Comparison of ENCODE assay signal across 18 mouse cellular contexts in genomic region chr16:71123616-71124015, GRCm38 (mm10).
DNase-seq lines count a peak whose midpoint lies in the region; ATAC-seq and TF ChIP-seq lines count a peak whose summit lies in the region.
"Had no signal": no experiment of that assay in that cellular context is flagged by ENCODE, and none has a peak within 500 bp of the region (broad histone marks: within the 10 kb centered on the region; RNA-seq: fewer than 3 reads in every experiment).

No protein-coding gene starts in this region.

- H3K27me3 ChIP-seq in forebrain, embryonic 14.5 days (replicated peaks; ENCODE audit: control insufficient read depth, insufficient read depth, low read length) = no peaks in the 10 kb centered on the region
- no peaks in the 10 kb centered on the region for H3K27me3 ChIP-seq in forebrain, embryonic 11.5 days (ENCODE audit: control insufficient read depth, insufficient read depth, low read length)
- no peaks in the 10 kb centered on the region for H3K27me3 ChIP-seq in midbrain, postnatal 0 days (ENCODE audit: insufficient read depth, low read length)
- H3K27me3 ChIP-seq in midbrain, embryonic 16.5 days (ENCODE audit: control insufficient read depth, insufficient read depth, low read depth, low read length) = no peaks in the 10 kb centered on the region
- H3K27me3 ChIP-seq: CH12.LX; embryonic facial prominence, embryonic 13.5 days; forebrain, embryonic 15.5 days had no signal

- no peak overlapping the region for H3K4me2 ChIP-seq in forebrain, embryonic 14.5 days (ENCODE audit: low read length)
- no peak overlapping the region for H3K4me2 ChIP-seq in forebrain, embryonic 11.5 days (ENCODE audit: low read depth, low read length, severe bottlenecking)
- no peak overlapping the region for H3K4me2 ChIP-seq in midbrain, postnatal 0 days (ENCODE audit: low read depth, low read length, poor library complexity, severe bottlenecking)
- H3K4me2 ChIP-seq in midbrain, embryonic 16.5 days (ENCODE audit: low read length) = no peak overlapping the region
- H3K4me2 ChIP-seq: embryonic facial prominence, embryonic 13.5 days; forebrain, embryonic 15.5 days had no signal

- no peak for ATAC-seq in forebrain, embryonic 14.5 days
- ATAC-seq in forebrain, embryonic 11.5 days (replicated peaks; ENCODE audit: low FRiP score) = no peak
- ATAC-seq in midbrain, postnatal 0 days (ENCODE audit: low FRiP score) = no peak
- ATAC-seq in midbrain, embryonic 16.5 days = no peak
- ATAC-seq: forebrain, embryonic 15.5 days; hindbrain, embryonic 16.5 days had no signal

- H3K4me3 ChIP-seq in forebrain, embryonic 14.5 days (ENCODE audit: low read depth, low read length) = no peak overlapping the region
- no peak overlapping the region for H3K4me3 ChIP-seq in forebrain, embryonic 11.5 days (ENCODE audit: low read depth, low read length)
- no peak overlapping the region for H3K4me3 ChIP-seq in midbrain, postnatal 0 days (ENCODE audit: low read depth, low read length)
- no peak overlapping the region for H3K4me3 ChIP-seq in midbrain, embryonic 16.5 days (ENCODE audit: low read depth, low read length)
- H3K4me3 ChIP-seq: embryonic facial prominence, embryonic 13.5 days; forebrain, embryonic 15.5 days; heart, embryonic 10.5 days had no signal

- no peaks in the 10 kb centered on the region for H3K9me3 ChIP-seq in forebrain, embryonic 14.5 days (replicated peaks; ENCODE audit: control insufficient read depth, low read length)
- no peaks in the 10 kb centered on the region for H3K9me3 ChIP-seq in forebrain, embryonic 11.5 days (ENCODE audit: control insufficient read depth, low read length)
- no peaks in the 10 kb centered on the region for H3K9me3 ChIP-seq in midbrain, postnatal 0 days (ENCODE audit: low read length)
- H3K9me3 ChIP-seq in midbrain, embryonic 16.5 days (replicated peaks; ENCODE audit: control insufficient read depth, low read length, poor library complexity, severe bottlenecking) = no peaks in the 10 kb centered on the region
- H3K9me3 ChIP-seq: embryonic facial prominence, embryonic 13.5 days; forebrain, embryonic 15.5 days; heart, embryonic 10.5 days had no signal

- no peaks in the 10 kb centered on the region for H3K36me3 ChIP-seq in forebrain, embryonic 14.5 days (ENCODE audit: control insufficient read depth, insufficient read depth, low read length)
- H3K36me3 ChIP-seq in forebrain, embryonic 11.5 days (ENCODE audit: control insufficient read depth, insufficient read depth, low read length) = no peaks in the 10 kb centered on the region
- H3K36me3 ChIP-seq in midbrain, postnatal 0 days (ENCODE audit: insufficient read depth, low read length) = no peaks in the 10 kb centered on the region
- H3K36me3 ChIP-seq in midbrain, embryonic 16.5 days (ENCODE audit: control insufficient read depth, insufficient read depth, low read length) = no peaks in the 10 kb centered on the region
- H3K36me3 ChIP-seq: embryonic facial prominence, embryonic 13.5 days; forebrain, embryonic 15.5 days; heart, embryonic 10.5 days had no signal

- WGBS in forebrain, embryonic 14.5 days = 90% methylated on average over 4 of the region's 4 CpGs
- WGBS in forebrain, embryonic 11.5 days = 85% methylated on average over 4 of the region's 4 CpGs
- 78% methylated on average over 4 of the region's 4 CpGs for WGBS in midbrain, postnatal 0 days
- 83% methylated on average over 4 of the region's 4 CpGs for WGBS in midbrain, embryonic 16.5 days

- no peak for TF ChIP-seq CTCF in midbrain, postnatal 0 days (IDR thresholded peaks at IDR 0.05)

- peak; percentile 5 for DNase-seq in forebrain, embryonic 14.5 days (ENCODE audit: low spot score)
- DNase-seq in forebrain, embryonic 11.5 days (ENCODE audit: low spot score) = no peak
- peak; percentile 52 for DNase-seq in midbrain, postnatal 0 days (ENCODE audit: low spot score)
- peak; percentile 89 for DNase-seq in retina, postnatal 1 day
- no peak for DNase-seq in frontal cortex, postnatal 36 days (ENCODE audit: low spot score in 2 of 2)
- DNase-seq: adrenal gland, adult 2 months; adrenal gland, postnatal 25 days; cerebellum, adult 8-10 months; cerebellum, postnatal 25 days; gastrocnemius, postnatal 10 days; heart, adult 18-20 months; heart, postnatal 10 days had no signal

- no peak overlapping the region for H3K9ac ChIP-seq in forebrain, embryonic 14.5 days (ENCODE audit: low read length)
- H3K9ac ChIP-seq in forebrain, embryonic 11.5 days (ENCODE audit: low read length) = no peak overlapping the region
- H3K9ac ChIP-seq in midbrain, postnatal 0 days (replicated peaks; ENCODE audit: low read length, poor library complexity, severe bottlenecking) = no peak overlapping the region
- no peak overlapping the region for H3K9ac ChIP-seq in midbrain, embryonic 16.5 days (ENCODE audit: low read depth, low read length)
- H3K9ac ChIP-seq: embryonic facial prominence, embryonic 13.5 days; forebrain, embryonic 15.5 days had no signal

- H3K27ac ChIP-seq in forebrain, embryonic 14.5 days (ENCODE audit: low read depth, low read length) = no peak overlapping the region
- H3K27ac ChIP-seq in forebrain, embryonic 11.5 days (ENCODE audit: low read depth, low read length) = no peak overlapping the region
- no peak overlapping the region for H3K27ac ChIP-seq in midbrain, postnatal 0 days (ENCODE audit: low read depth, low read length)
- H3K27ac ChIP-seq in midbrain, embryonic 16.5 days (ENCODE audit: low read length) = no peak overlapping the region
- H3K27ac ChIP-seq: embryonic facial prominence, embryonic 13.5 days; forebrain, embryonic 15.5 days; heart, embryonic 10.5 days had no signal

- H3K4me1 ChIP-seq in forebrain, embryonic 14.5 days (ENCODE audit: control insufficient read depth, insufficient read depth, low read length) = no peaks in the 10 kb centered on the region
- no peaks in the 10 kb centered on the region for H3K4me1 ChIP-seq in forebrain, embryonic 11.5 days (replicated peaks; ENCODE audit: control insufficient read depth, insufficient read depth, low read length)
- H3K4me1 ChIP-seq in midbrain, postnatal 0 days (ENCODE audit: insufficient read depth, low read length) = no peaks in the 10 kb centered on the region
- H3K4me1 ChIP-seq in midbrain, embryonic 16.5 days (ENCODE audit: control insufficient read depth, insufficient read depth, low read length) = no peaks in the 10 kb centered on the region
- H3K4me1 ChIP-seq: embryonic facial prominence, embryonic 13.5 days; forebrain, embryonic 15.5 days; heart, embryonic 10.5 days had no signal

Comparison
In these comparisons a context has a peak if more than half of its experiments do, and no peak if none do; other contexts are left out.
1. DNase-seq: peak in forebrain, embryonic 14.5 days (single experiment), midbrain, postnatal 0 days (single experiment) and retina, postnatal 1 day (single experiment); none in forebrain, embryonic 11.5 days (single experiment) and frontal cortex, postnatal 36 days (0 of 2).